Mouse (Mus musculus): Measurements from ENCODE around the gene Pola2.

Pola2 gene

GRCm38 (mm10) chr19:5937095-5937835 is 26.7 kb downstream of the Pola2 start:
- in situ Hi-C loops (cut with MboI, MseI) = no loop called here

- in situ Hi-C loops (cut with MboI, MseI) = no loop called here
Observed at GRCm38 (mm10) chr19:5935691-5936090, 28.3 kb downstream of the Pola2 start.

DNA sequence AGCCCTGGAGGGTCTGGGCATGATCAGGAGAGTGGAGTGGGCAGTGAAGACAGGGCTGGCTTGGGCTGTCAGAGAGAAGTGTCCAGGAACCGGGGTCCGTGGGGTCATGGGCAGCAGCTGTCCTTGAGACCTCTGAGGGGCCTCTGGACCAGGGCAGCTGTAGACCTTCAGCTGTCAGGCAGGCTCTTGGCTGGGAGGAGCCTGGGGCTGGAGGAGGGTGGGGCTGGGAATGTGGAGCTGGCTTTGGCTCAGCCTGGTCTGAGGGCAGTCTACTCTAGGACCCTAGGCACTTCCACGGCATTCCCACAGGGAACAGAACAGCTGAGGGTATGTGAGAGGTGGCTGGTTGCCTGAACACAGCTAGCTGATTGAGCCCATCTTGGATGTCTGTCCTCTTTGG is 28.7 kb downstream of the Pola2 start:
- in situ Hi-C loops (cut with MboI, MseI) = no loop called here

DNA sequence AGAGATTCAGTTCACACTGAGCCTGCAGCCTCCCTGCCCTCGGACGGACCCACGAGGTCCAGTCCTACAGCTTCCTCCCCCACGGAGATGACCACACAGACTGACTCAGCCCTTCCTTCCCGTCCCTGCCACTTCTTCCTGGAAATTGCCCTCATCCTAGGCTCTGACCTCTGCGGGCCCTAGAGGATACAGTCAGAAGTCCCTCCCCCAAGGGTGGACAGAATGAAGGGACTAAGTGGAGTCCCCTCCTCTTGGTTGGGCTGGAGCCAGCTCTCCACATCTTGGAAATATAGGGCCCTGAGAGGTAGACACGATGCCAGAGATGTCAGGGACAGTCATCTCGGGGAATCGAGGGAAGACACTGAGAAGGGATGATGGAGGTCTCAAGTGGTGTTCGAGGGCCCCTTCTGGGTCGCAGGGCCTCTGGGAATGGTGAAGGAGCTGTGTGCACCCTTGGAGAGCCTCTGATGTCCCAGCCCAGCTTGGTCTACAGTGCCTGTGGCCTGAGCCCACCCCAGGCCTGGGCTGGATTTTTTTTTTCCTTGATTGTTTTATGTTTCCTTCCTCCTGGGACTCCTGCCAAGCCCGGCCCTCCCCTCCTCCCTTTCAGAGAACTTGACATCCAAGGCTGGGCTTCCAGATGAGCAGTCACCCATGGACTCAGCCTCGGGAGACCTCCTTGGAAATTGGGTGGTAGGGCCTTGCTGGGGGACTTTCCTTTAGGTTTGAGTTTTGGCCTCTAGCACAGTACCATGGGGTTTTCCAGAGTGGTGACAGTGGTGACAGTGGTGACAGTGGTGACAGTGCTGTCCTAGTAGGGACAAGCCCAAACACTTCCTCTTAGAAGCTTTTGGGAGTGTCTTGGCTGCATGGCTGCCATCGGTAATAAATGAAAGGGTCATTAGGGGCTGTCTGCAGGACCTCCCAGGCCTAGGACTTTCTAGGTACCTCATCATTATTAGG is 34.1 kb downstream of the Pola2 start:
- in situ Hi-C loops (cut with MboI, MseI) = no loop called here

- in situ Hi-C loops (cut with MboI, MseI) = no loop called here
Observed at GRCm38 (mm10) chr19:5928546-5928945, 35.5 kb downstream of the Pola2 start.

DNA sequence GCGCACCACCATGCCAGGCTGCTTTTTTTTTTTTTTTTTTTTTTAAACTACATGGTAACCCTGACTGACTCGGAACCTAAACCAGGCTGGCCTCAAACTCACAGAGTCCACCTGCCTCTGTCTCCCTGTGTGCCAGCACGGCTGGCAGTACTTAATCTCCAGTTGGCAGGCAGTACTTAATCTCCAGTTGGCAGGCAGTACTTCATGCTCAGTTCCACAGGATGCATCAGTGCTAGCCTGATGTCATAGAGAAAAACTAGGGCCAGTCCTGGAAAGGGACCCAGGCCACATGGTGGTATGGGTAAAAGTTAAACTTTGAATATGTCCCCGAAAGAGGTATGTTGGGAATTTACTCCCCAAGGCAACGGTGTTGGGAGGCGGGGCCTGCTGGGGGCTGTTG is 35.9 kb downstream of the Pola2 start:
- in situ Hi-C loops (cut with MboI, MseI) = no loop called here

GRCm38 (mm10) chr19:5927532-5927931 is 36.5 kb downstream of the Pola2 start:
- in situ Hi-C loops (cut with MboI, MseI) = no loop called here

DNA sequence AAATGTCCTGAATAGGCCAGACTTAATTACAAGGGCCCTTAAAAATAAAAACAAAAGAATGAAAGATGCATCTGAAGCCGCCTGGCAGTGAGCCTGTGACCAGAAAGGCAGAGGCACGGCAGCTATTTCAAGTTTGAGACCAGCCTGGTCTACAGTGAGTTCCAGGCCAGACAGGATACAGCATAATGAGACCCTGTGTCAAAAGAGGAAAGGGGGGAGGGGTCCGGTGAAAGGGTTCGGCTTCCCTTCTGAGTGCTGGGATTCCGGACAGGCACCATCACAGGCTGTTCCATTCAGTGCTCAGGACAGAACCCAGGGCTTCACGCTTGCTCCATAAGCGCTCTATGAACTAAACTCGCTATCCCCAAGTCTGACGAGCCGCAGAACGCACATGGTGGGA is 37.0 kb downstream of the Pola2 start:
- in situ Hi-C loops (cut with MboI, MseI) = no loop called here

GRCm38 (mm10) chr19:5925311-5925855 is 38.6 kb downstream of the Pola2 start:
- in situ Hi-C loops (cut with MboI, MseI) = no loop called here

GRCm38 (mm10) chr19:5924713-5925093 is 39.3 kb downstream of the Pola2 start, which contains the start of gene Cdc42ep2:
TSS of gene Cdc42ep2 (minus strand) at chr19:5924816.
- in situ Hi-C loops (cut with MboI, MseI) = no loop called here

DNA sequence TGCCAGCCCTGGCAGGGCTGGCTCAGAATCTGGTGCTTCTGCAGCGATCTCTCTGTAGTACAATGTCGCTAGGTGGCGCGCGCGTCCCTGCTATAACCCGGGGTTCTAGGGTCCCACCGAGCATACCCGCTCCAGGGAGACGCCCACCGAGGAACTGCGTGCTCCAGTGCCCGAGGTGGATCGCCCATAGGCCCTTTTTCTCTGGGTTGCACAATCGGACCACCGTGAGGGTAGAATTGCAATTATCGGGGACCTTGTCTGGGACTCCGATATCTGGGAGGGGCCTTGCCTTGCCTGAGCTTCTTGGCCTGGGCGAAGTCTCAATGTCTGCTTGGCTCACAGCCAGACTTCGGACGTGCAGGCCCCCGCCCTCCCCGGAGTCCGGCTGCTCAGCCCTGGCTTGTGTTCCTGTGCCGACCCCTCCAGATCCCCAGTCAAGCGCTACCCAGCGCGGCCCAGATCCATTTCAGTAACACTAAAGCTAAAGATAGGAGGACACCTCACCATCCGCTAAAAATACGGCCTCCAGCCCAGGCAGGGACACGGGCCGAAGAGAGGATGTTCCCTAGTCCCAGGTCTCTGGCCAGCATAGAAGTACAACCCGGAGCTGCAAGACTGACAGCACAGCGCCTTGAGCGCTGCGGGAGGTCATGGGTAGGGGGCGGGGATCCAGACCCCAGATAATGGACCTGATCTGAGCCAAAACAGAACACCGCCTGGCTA is 39.9 kb downstream of the Pola2 start:
- in situ Hi-C loops (cut with MboI, MseI) = no loop called here

- in situ Hi-C loops (cut with MboI, MseI) = no loop called here
Observed at GRCm38 (mm10) chr19:5922963-5923362, 41.0 kb downstream of the Pola2 start.

DNA sequence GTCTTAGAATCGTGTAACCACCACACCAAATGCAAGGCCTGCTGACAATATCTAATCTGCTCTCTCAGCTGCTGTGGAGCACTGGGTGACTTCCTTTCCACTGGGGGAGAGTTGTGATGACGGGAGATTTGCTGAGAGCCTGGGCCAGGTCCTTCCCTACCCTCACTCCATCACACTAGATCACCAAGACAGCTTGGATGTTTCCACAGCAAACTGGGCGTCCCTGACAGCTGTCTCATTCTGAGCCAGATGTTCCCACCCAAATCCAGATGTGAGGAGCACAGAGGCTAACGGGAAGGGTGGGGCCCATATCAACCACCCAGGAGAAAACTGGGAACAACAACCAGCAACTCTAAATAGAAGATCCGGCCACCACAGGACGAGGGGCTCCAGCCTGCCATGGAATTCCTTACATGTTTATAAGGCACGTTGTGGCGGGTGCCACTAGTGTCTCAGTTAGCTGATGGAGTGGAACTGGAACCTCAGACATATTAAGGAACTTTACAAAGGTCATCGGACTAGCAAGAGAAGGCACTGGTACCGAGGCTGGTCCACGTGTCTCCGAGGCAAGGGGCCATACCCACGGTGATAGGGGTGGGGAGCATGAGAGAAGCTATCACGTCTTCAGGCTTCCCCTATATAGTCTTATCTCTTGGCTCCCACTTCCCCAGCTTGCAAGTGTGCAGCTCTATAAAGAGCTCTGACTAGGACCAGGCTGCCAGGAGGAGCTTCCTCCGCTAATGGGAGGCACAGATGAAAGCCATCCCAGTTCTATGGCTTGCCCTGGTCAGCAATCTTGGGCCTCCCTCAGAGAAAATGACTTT is 41.7 kb downstream of the Pola2 start:
- in situ Hi-C loops (cut with MboI, MseI) = no loop called here

- in situ Hi-C loops (cut with MboI, MseI) = no loop called here
Observed at GRCm38 (mm10) chr19:5921715-5922114, 42.3 kb downstream of the Pola2 start.

GRCm38 (mm10) chr19:5913007-5913719 is 50.8 kb downstream of the Pola2 start, which contains the start of gene Dpf2:
TSS of gene Dpf2 (minus strand) at chr19:5913010.
- in situ Hi-C loops (cut with MboI, MseI) = no loop called here

DNA sequence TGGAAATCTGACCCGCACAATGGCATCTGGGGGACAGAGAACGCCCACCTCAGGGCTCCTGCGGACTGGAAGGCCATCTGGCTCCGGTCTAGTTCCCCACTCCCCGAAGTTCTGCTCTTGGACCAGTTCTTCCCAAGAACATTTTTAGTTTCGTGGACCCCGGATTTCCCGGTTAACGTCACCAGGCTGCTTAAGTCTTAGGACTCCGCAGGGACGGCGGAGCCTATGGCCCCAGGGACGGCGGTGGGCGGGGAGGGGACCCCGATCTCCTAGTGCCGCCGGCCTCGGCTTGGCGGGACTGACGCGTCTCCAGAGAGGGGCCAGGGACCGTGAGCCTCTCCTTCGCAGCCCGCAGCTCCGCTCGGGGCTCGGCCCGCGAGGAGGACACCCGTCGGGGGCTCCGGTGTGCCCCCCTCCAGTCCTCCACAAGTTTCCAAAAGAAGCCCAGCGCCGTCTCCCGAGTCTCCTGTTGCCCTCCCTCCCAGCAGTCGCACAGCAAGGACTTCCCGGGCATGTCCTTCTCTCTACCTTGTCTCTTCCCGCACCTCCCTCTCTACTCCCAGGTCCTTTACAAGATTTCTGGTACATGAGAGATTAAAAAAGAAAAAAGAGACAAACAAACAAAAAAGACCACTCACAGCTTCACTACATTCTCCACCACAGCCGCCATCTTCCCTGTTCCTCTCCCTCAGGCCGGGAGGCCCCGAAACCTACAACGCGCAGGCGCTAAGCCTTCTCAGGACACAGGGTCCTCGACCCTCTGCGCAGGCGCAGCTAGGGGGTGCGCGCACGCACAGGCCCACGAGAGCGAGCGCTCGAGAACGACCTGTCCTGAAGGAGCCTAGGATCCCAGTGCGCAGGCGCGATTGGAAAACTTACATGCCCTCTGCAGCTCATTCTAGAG is 51.6 kb downstream of the Pola2 start:
- in situ Hi-C loops (cut with MboI, MseI) = no loop called here

DNA sequence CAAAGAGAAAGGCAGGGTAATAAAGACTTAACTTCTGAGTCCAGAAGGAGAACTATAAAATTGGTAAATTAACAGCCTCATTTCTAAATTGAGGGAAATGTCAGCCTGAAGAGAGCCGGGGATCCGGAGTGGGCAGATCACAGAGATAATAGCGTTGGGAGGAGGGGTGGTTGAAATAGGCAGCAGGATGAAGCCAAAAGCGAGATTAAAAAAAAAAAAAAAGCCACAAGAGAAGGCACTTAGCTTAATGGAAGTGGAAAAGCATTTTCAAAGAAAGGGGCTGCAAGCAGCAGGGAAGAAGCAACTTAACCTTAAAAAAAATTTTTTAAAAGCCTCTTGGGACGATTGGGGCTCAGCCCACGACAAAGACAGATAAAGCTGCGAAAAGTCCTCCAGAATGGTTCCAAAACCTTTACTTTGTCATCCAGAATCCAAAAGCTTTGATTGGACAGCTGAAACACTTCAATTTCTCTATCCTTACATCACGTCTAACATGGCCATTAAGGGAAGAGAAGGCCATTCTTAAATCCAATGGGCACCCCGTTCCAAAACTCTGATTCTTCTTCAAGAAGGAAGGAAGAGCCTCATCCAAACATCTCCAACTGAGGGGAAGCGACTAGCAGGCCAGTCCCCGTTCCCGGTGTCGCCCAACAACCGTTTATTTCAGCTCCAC is 52.4 kb downstream of the Pola2 start:
- in situ Hi-C loops (cut with MboI, MseI) = no loop called here

- in situ Hi-C loops (cut with MboI, MseI) = no loop called here
Observed at GRCm38 (mm10) chr19:5910221-5910620, 53.8 kb downstream of the Pola2 start.

GRCm38 (mm10) chr19:5907275-5907674 is 56.7 kb downstream of the Pola2 start:
- in situ Hi-C loops (cut with MboI, MseI) = no loop called here
